Mouse (Mus musculus): Measurements from ENCODE around the gene Nfic. TPM values are rescaled to one million over a fixed set of nuclear protein-coding genes. Genes with fewer than 3 reads are reported as not detected.

Gene Nfic
- polyA plus RNA-seq, 1 experiment from 2014 or later: 57.2 TPM

- Histone ChIP-seq H3K4me2 (ENCODE audit: low read length) (peak overlapping the region; percentile 70), H3K4me3 (ENCODE audit: low read depth, low read length) (peak overlapping the region; percentile 42), H3K36me3 (ENCODE audit: control insufficient read depth, insufficient read depth, low read length) (peaks cover 10% of the 10 kb centered on the region), H3K9me3 (ENCODE audit: control insufficient read depth, low read length) (no peaks in the 10 kb centered on the region), H3K27me3 (replicated peaks; ENCODE audit: control insufficient read depth, insufficient read depth, low read length) (peaks cover 30% of the 10 kb centered on the region), H3K4me1 (replicated peaks; ENCODE audit: control insufficient read depth, insufficient read depth, low read length) (no peaks in the 10 kb centered on the region), H3K27ac (ENCODE audit: low read depth) (no peak overlapping the region), H3K9ac (ENCODE audit: low read length) (0 out of 2 replicates have a peak overlapping the region, but pooled peaks have one; percentile 16)
- DNase-seq (ENCODE audit: low spot score): no peak
- 3% methylated on average over 35 of the region's 35 CpGs for WGBS
- no peak for ATAC-seq (replicated peaks; ENCODE audit: low FRiP score, low TSS enrichment, low read depth)
Observed at GRCm38 (mm10) chr10:81481605-81482532, 26.4 kb upstream of the Nfic start.

- Histone ChIP-seq H3K4me2 (ENCODE audit: low read length) (no peak overlapping the region), H3K27ac (ENCODE audit: low read depth) (no peak overlapping the region), H3K4me1 (replicated peaks; ENCODE audit: control insufficient read depth, insufficient read depth, low read length) (0 out of 2 replicates have a peak, but pooled peaks cover 4% of the 10 kb centered on the region), H3K4me3 (ENCODE audit: low read depth, low read length) (no peak overlapping the region), H3K27me3 (replicated peaks; ENCODE audit: control insufficient read depth, insufficient read depth, low read length) (peaks cover 53% of the 10 kb centered on the region), H3K9ac (ENCODE audit: low read length) (no peak overlapping the region), H3K36me3 (ENCODE audit: control insufficient read depth, insufficient read depth, low read length) (no peaks in the 10 kb centered on the region), H3K9me3 (ENCODE audit: control insufficient read depth, low read length) (no peaks in the 10 kb centered on the region)
- ATAC-seq (replicated peaks; ENCODE audit: low FRiP score, low TSS enrichment, low read depth) (no peak), DNase-seq (ENCODE audit: low spot score) (no peak)
- 73% methylated on average over 10 of the region's 10 CpGs for WGBS
Observed at GRCm38 (mm10) chr10:81474461-81474860, 19.0 kb upstream of the Nfic start.

- H3K27ac ChIP-seq (ENCODE audit: low read depth): no peak overlapping the region
- no peaks in the 10 kb centered on the region for H3K9me3 ChIP-seq (ENCODE audit: control insufficient read depth, low read length)
- no peak for ATAC-seq (replicated peaks; ENCODE audit: low FRiP score, low TSS enrichment, low read depth)
- 0 out of 2 replicates have a peak, but pooled peaks cover 4% of the 10 kb centered on the region for H3K4me1 ChIP-seq (replicated peaks; ENCODE audit: control insufficient read depth, insufficient read depth, low read length)
- H3K4me2 ChIP-seq (ENCODE audit: low read length): no peak overlapping the region
- H3K4me3 ChIP-seq (ENCODE audit: low read depth, low read length): no peak overlapping the region
- 3% methylated on average over 22 of the region's 22 CpGs for WGBS
- H3K27me3 ChIP-seq (replicated peaks; ENCODE audit: control insufficient read depth, insufficient read depth, low read length): peaks cover 53% of the 10 kb centered on the region
- H3K9ac ChIP-seq (ENCODE audit: low read length): no peak overlapping the region
- no peaks in the 10 kb centered on the region for H3K36me3 ChIP-seq (ENCODE audit: control insufficient read depth, insufficient read depth, low read length)
- DNase-seq (ENCODE audit: low spot score): no peak
Observed at GRCm38 (mm10) chr10:81473003-81473451, 17.6 kb upstream of the Nfic start.

- DNase-seq (ENCODE audit: low spot score) (no peak), ATAC-seq (replicated peaks; ENCODE audit: low FRiP score, low TSS enrichment, low read depth) (no peak)
- H3K36me3 ChIP-seq (ENCODE audit: control insufficient read depth, insufficient read depth, low read length): no peaks in the 10 kb centered on the region
- H3K27me3 ChIP-seq (replicated peaks; ENCODE audit: control insufficient read depth, insufficient read depth, low read length): peaks cover 55% of the 10 kb centered on the region
- H3K9me3 ChIP-seq (ENCODE audit: control insufficient read depth, low read length): no peaks in the 10 kb centered on the region
- no peak overlapping the region for H3K4me2 ChIP-seq (ENCODE audit: low read length)
- H3K4me1 ChIP-seq (replicated peaks; ENCODE audit: control insufficient read depth, insufficient read depth, low read length): 0 out of 2 replicates have a peak, but pooled peaks cover 4% of the 10 kb centered on the region
- no peak overlapping the region for H3K27ac ChIP-seq (ENCODE audit: low read depth)
- 6% methylated on average over 17 of the region's 18 CpGs for WGBS
- no peak overlapping the region for H3K9ac ChIP-seq (ENCODE audit: low read length)
- H3K4me3 ChIP-seq (ENCODE audit: low read depth, low read length): no peak overlapping the region
Observed at GRCm38 (mm10) chr10:81472403-81473002, 17.1 kb upstream of the Nfic start.

GRCm38 (mm10) chr10:81470454-81470853 is 15.0 kb upstream of the Nfic start:
- no peak for DNase-seq (ENCODE audit: low spot score)
- no peak overlapping the region for H3K9ac ChIP-seq (ENCODE audit: low read length)
- no peak for ATAC-seq (replicated peaks; ENCODE audit: low FRiP score, low TSS enrichment, low read depth)
- H3K9me3 ChIP-seq (ENCODE audit: control insufficient read depth, low read length): no peaks in the 10 kb centered on the region
- H3K4me1 ChIP-seq (replicated peaks; ENCODE audit: control insufficient read depth, insufficient read depth, low read length): 0 out of 2 replicates have a peak, but pooled peaks cover 4% of the 10 kb centered on the region
- no peak overlapping the region for H3K27ac ChIP-seq (ENCODE audit: low read depth)
- no peaks in the 10 kb centered on the region for H3K36me3 ChIP-seq (ENCODE audit: control insufficient read depth, insufficient read depth, low read length)
- H3K4me2 ChIP-seq (ENCODE audit: low read length): no peak overlapping the region
- H3K27me3 ChIP-seq (replicated peaks; ENCODE audit: control insufficient read depth, insufficient read depth, low read length): peaks cover 64% of the 10 kb centered on the region
- no peak overlapping the region for H3K4me3 ChIP-seq (ENCODE audit: low read depth, low read length)
- WGBS: 54% methylated on average over 18 of the region's 18 CpGs

GRCm38 (mm10) chr10:81469253-81469652 is 13.8 kb upstream of the Nfic start:
- H3K36me3 ChIP-seq (ENCODE audit: control insufficient read depth, insufficient read depth, low read length): no peaks in the 10 kb centered on the region
- H3K4me1 ChIP-seq (replicated peaks; ENCODE audit: control insufficient read depth, insufficient read depth, low read length): 0 out of 2 replicates have a peak, but pooled peaks cover 4% of the 10 kb centered on the region
- H3K27me3 ChIP-seq (replicated peaks; ENCODE audit: control insufficient read depth, insufficient read depth, low read length): peaks cover 65% of the 10 kb centered on the region
- H3K9ac ChIP-seq (ENCODE audit: low read length): no peak overlapping the region
- H3K9me3 ChIP-seq (ENCODE audit: control insufficient read depth, low read length): no peaks in the 10 kb centered on the region
- H3K27ac ChIP-seq (ENCODE audit: low read depth): no peak overlapping the region
- no peak overlapping the region for H3K4me2 ChIP-seq (ENCODE audit: low read length)
- 77% methylated on average over 5 of the region's 5 CpGs for WGBS
- DNase-seq (ENCODE audit: low spot score) (no peak), ATAC-seq (replicated peaks; ENCODE audit: low FRiP score, low TSS enrichment, low read depth) (no peak)
- H3K4me3 ChIP-seq (ENCODE audit: low read depth, low read length): no peak overlapping the region

- ATAC-seq (replicated peaks; ENCODE audit: low FRiP score, low TSS enrichment, low read depth): no peak
- WGBS: 81% methylated on average over 16 of the region's 16 CpGs
Observed at GRCm38 (mm10) chr10:81467670-81468235, 12.3 kb upstream of the Nfic start.

GRCm38 (mm10) chr10:81466881-81467280 is 11.4 kb upstream of the Nfic start:
- H3K36me3 ChIP-seq (ENCODE audit: control insufficient read depth, insufficient read depth, low read length): no peaks in the 10 kb centered on the region
- no peak overlapping the region for H3K4me2 ChIP-seq (ENCODE audit: low read length)
- H3K27me3 ChIP-seq (replicated peaks; ENCODE audit: control insufficient read depth, insufficient read depth, low read length): peaks cover 67% of the 10 kb centered on the region
- WGBS: 55% methylated on average over 14 of the region's 14 CpGs
- H3K4me1 ChIP-seq (replicated peaks; ENCODE audit: control insufficient read depth, insufficient read depth, low read length): 0 out of 2 replicates have a peak, but pooled peaks cover 3% of the 10 kb centered on the region
- no peak overlapping the region for H3K9ac ChIP-seq (ENCODE audit: low read length)
- DNase-seq (ENCODE audit: low spot score) (no peak), ATAC-seq (replicated peaks; ENCODE audit: low FRiP score, low TSS enrichment, low read depth) (no peak)
- 0 out of 2 replicates have a peak, but pooled peaks cover 2% of the 10 kb centered on the region for H3K9me3 ChIP-seq (ENCODE audit: control insufficient read depth, low read length)
- H3K27ac ChIP-seq (ENCODE audit: low read depth): no peak overlapping the region
- H3K4me3 ChIP-seq (ENCODE audit: low read depth, low read length): no peak overlapping the region

More at GRCm38 (mm10) chr10:81467670-81468235, 12.3 kb upstream of the Nfic start:
- H3K27ac ChIP-seq (ENCODE audit: low read depth): no peak overlapping the region
- 0 out of 2 replicates have a peak, but pooled peaks cover 3% of the 10 kb centered on the region for H3K4me1 ChIP-seq (replicated peaks; ENCODE audit: control insufficient read depth, insufficient read depth, low read length)
- no peaks in the 10 kb centered on the region for H3K9me3 ChIP-seq (ENCODE audit: control insufficient read depth, low read length)
- H3K27me3 ChIP-seq (replicated peaks; ENCODE audit: control insufficient read depth, insufficient read depth, low read length): peaks cover 65% of the 10 kb centered on the region
- no peak overlapping the region for H3K9ac ChIP-seq (ENCODE audit: low read length)
- no peaks in the 10 kb centered on the region for H3K36me3 ChIP-seq (ENCODE audit: control insufficient read depth, insufficient read depth, low read length)
- H3K4me2 ChIP-seq (ENCODE audit: low read length): no peak overlapping the region
- DNase-seq (ENCODE audit: low spot score): no peak
- H3K4me3 ChIP-seq (ENCODE audit: low read depth, low read length): no peak overlapping the region

Data from intestine, embryonic 14.5 days (tissue).